In the genomic region with DNA sequence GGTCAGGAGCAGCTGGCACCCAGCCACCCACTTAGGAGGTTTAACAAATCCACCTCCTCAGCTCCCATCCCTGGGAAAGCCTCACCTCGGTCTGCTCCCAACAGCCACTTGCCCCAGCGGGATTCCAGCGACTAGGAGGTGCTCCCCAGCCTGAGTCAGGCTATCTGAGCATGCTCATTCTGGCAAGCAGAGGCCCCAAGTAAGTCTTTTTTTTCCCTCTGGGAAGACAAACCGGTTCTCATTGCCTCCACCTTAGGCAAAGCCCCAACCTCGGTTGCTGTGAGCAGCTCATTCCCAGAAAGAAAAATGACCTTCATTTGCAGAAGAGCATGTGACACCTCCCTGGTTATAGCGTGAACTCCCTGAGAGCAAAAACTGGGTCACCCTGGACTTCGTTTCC, we compare ENCODE assay signal across 21 mouse cellular contexts. TPM values are rescaled to one million over a fixed set of nuclear protein-coding genes. Genes with fewer than 3 reads are reported as not detected.
A peak's percentile ranks its signal among the peaks of the same experiment; 100 is the strongest.
DNase-seq lines count a peak whose midpoint lies in the region; ATAC-seq and TF ChIP-seq lines count a peak whose summit lies in the region.
"Had no signal": no experiment of that assay in that cellular context is flagged by ENCODE, and none has a peak within 500 bp of the region (broad histone marks: within the 10 kb centered on the region; RNA-seq: fewer than 3 reads in every experiment).

No protein-coding gene starts in this region.

- H3K4me2 ChIP-seq in embryonic facial prominence, embryonic 14.5 days (ENCODE audit: low read depth, low read length) = no peak overlapping the region
- no peak overlapping the region for H3K4me2 ChIP-seq in lung, postnatal 0 days (replicated peaks; ENCODE audit: low read depth, low read length)
- H3K4me2 ChIP-seq in stomach, postnatal 0 days (replicated peaks; ENCODE audit: low read depth) = no peak overlapping the region
- H3K4me2 ChIP-seq: forebrain, embryonic 13.5 days; heart, embryonic 11.5 days; liver, embryonic 11.5 days; midbrain, embryonic 13.5 days; neural tube, embryonic 15.5 days had no signal

- H3K36me3 ChIP-seq in embryonic facial prominence, embryonic 14.5 days (ENCODE audit: control insufficient read depth, insufficient read depth, low read length) = no peaks in the 10 kb centered on the region
- H3K36me3 ChIP-seq in embryonic facial prominence, embryonic 10.5 days (replicated peaks) = no peaks in the 10 kb centered on the region
- H3K36me3 ChIP-seq in lung, postnatal 0 days (ENCODE audit: insufficient read depth, low read length) = no peaks in the 10 kb centered on the region
- no peaks in the 10 kb centered on the region for H3K36me3 ChIP-seq in stomach, postnatal 0 days (ENCODE audit: control insufficient read depth, insufficient read depth, low read length)
- H3K36me3 ChIP-seq: G1E; midbrain, embryonic 13.5 days; neural tube, embryonic 15.5 days had no signal

- 26% methylated on average over 7 of the region's 7 CpGs for WGBS in embryonic facial prominence, embryonic 14.5 days
- 53% methylated on average over 7 of the region's 7 CpGs for WGBS in embryonic facial prominence, embryonic 10.5 days
- 39% methylated on average over 7 of the region's 7 CpGs for WGBS in lung, postnatal 0 days
- WGBS in stomach, postnatal 0 days = 36% methylated on average over 7 of the region's 7 CpGs

- no peaks in the 10 kb centered on the region for H3K9me3 ChIP-seq in embryonic facial prominence, embryonic 14.5 days (ENCODE audit: control insufficient read depth, low read length)
- H3K9me3 ChIP-seq in embryonic facial prominence, embryonic 10.5 days = no peaks in the 10 kb centered on the region
- H3K9me3 ChIP-seq in lung, postnatal 0 days (ENCODE audit: low read length) = no peaks in the 10 kb centered on the region
- no peaks in the 10 kb centered on the region for H3K9me3 ChIP-seq in stomach, postnatal 0 days (ENCODE audit: control insufficient read depth, low read length)
- H3K9me3 ChIP-seq: forebrain, embryonic 13.5 days; G1E; midbrain, embryonic 13.5 days; neural tube, embryonic 15.5 days had no signal

- H3K4me1 ChIP-seq in embryonic facial prominence, embryonic 14.5 days (ENCODE audit: control insufficient read depth, insufficient read depth, low read length) = peaks cover 18% of the 10 kb centered on the region
- H3K4me1 ChIP-seq in embryonic facial prominence, embryonic 10.5 days = peaks cover 45% of the 10 kb centered on the region
- peaks cover 7% of the 10 kb centered on the region for H3K4me1 ChIP-seq in lung, postnatal 0 days (ENCODE audit: insufficient read depth, low read depth, low read length)
- peaks cover 4% of the 10 kb centered on the region for H3K4me1 ChIP-seq in stomach, postnatal 0 days (replicated peaks; ENCODE audit: control insufficient read depth, insufficient read depth)

- peak overlapping the region; percentile 44; the same call in 1 of the 2 replicates for H3K27ac ChIP-seq in embryonic facial prominence, embryonic 14.5 days (replicated peaks; ENCODE audit: low read depth, low read length)
- H3K27ac ChIP-seq in embryonic facial prominence, embryonic 10.5 days (replicated peaks) = no peak overlapping the region
- no peak overlapping the region for H3K27ac ChIP-seq in lung, postnatal 0 days (ENCODE audit: low read length)
- peak overlapping the region; percentile 85 for H3K27ac ChIP-seq in stomach, postnatal 0 days (replicated peaks)
- H3K27ac ChIP-seq: forebrain, embryonic 13.5 days; midbrain, embryonic 13.5 days; neural tube, embryonic 15.5 days had no signal

- H3K9ac ChIP-seq in embryonic facial prominence, embryonic 14.5 days (ENCODE audit: low read depth, low read length) = no peak overlapping the region
- no peak overlapping the region for H3K9ac ChIP-seq in lung, postnatal 0 days (replicated peaks; ENCODE audit: low read depth)
- no peak overlapping the region for H3K9ac ChIP-seq in stomach, postnatal 0 days (ENCODE audit: low read length)
- H3K9ac ChIP-seq: forebrain, embryonic 13.5 days; midbrain, embryonic 13.5 days; neural tube, embryonic 15.5 days had no signal

- peak; percentile 72 for DNase-seq in embryonic facial prominence, embryonic 14.5 days (ENCODE audit: low spot score)
- no peak for DNase-seq in embryonic facial prominence, embryonic 10.5 days (ENCODE audit: low spot score)
- DNase-seq in kidney, postnatal 25 days = peak; percentile 36 to 62
- no peak for DNase-seq in kidney, postnatal 4 days
- peak; percentile 72 for DNase-seq in lung, postnatal 0 days (ENCODE audit: low spot score)
- DNase-seq in lung, postnatal 25 days (ENCODE audit: low spot score) = no peak
- DNase-seq in stomach, postnatal 0 days (ENCODE audit: low spot score) = peak; percentile 75
- no peak for DNase-seq in ovary, postnatal 10 days (ENCODE audit: low spot score)
- DNase-seq: cerebellum, postnatal 10 days; embryo, embryonic 11 days; heart, postnatal 14 days; right cerebral cortex, postnatal 4 days had no signal

- no peak for TF ChIP-seq CTCF in lung, postnatal 0 days (IDR thresholded peaks at IDR 0.05)
- TF ChIP-seq CTCF in stomach, postnatal 0 days (IDR thresholded peaks at IDR 0.05; ENCODE audit: low read depth) = no peak

- no peaks in the 10 kb centered on the region for H3K27me3 ChIP-seq in embryonic facial prominence, embryonic 14.5 days (replicated peaks; ENCODE audit: control insufficient read depth, insufficient read depth, low read length)
- peaks cover 32% of the 10 kb centered on the region for H3K27me3 ChIP-seq in embryonic facial prominence, embryonic 10.5 days (replicated peaks; ENCODE audit: low read depth, poor library complexity, severe bottlenecking)
- no peaks in the 10 kb centered on the region for H3K27me3 ChIP-seq in lung, postnatal 0 days (replicated peaks; ENCODE audit: insufficient read depth, low read length)
- no peaks in the 10 kb centered on the region for H3K27me3 ChIP-seq in stomach, postnatal 0 days (ENCODE audit: control insufficient read depth, insufficient read depth, low read length)
- H3K27me3 ChIP-seq: neural tube, embryonic 15.5 days had no signal

- H3K4me3 ChIP-seq in embryonic facial prominence, embryonic 14.5 days (ENCODE audit: low read depth, low read length) = no peak overlapping the region
- no peak overlapping the region for H3K4me3 ChIP-seq in embryonic facial prominence, embryonic 10.5 days
- H3K4me3 ChIP-seq in lung, postnatal 0 days (ENCODE audit: low read depth, low read length) = no peak overlapping the region
- H3K4me3 ChIP-seq in stomach, postnatal 0 days (ENCODE audit: low read depth, low read length) = no peak overlapping the region
- H3K4me3 ChIP-seq: forebrain, embryonic 13.5 days; midbrain, embryonic 13.5 days; myocyte; neural tube, embryonic 15.5 days had no signal

- ATAC-seq in embryonic facial prominence, embryonic 14.5 days (ENCODE audit: low read depth) = peak; percentile 53
- ATAC-seq in lung, postnatal 0 days = peak; percentile 60
- ATAC-seq in stomach, postnatal 0 days (ENCODE audit: low FRiP score, low TSS enrichment) = peak; percentile 81
- ATAC-seq: CD4-positive, CD25-positive, alpha-beta regulatory T cell, adult 4 months; forebrain, embryonic 13.5 days; hindbrain, embryonic 16.5 days; midbrain, embryonic 13.5 days had no signal

- no peak for TF ChIP-seq EP300 in lung, postnatal 0 days (IDR thresholded peaks at IDR 0.05)
- no peak for TF ChIP-seq EP300 in stomach, postnatal 0 days (optimal IDR thresholded peaks at IDR 0.05)

RNA-seq across cellular contexts. Expression of gene Ier5, which starts 29.7 kb away (rescaled TPM):
- 9.9 and 11.0 TPM in 2 replicates for polyA plus RNA-seq in embryonic facial prominence, embryonic 14.5 days (2014; fragmentation: Nextera tagmentation; extraction: Ambion mirVana)
- 4.4 TPM in 2 replicates for polyA plus RNA-seq in embryonic facial prominence, embryonic 10.5 days (2016; fragmentation: Nextera tagmentation; extraction: Ambion mirVana)
- polyA plus RNA-seq in lung, postnatal 0 days (2015; fragmentation: Nextera tagmentation; extraction: Ambion mirVana) = 10.9 and 15.3 TPM in 2 replicates
- 7.3 and 11.2 TPM in 2 replicates for polyA plus RNA-seq in stomach, postnatal 0 days (2015; fragmentation: Nextera tagmentation; extraction: Ambion mirVana)

Comparison
In these comparisons a context has a peak if more than half of its experiments do, and no peak if none do; other contexts are left out.
1. DNase-seq: peak in embryonic facial prominence, embryonic 14.5 days (single experiment), kidney, postnatal 25 days (2 of 2), lung, postnatal 0 days (single experiment) and stomach, postnatal 0 days (single experiment); none in embryonic facial prominence, embryonic 10.5 days (single experiment), kidney, postnatal 4 days (0 of 2), lung, postnatal 25 days (single experiment) and ovary, postnatal 10 days (single experiment).
2. H3K27ac ChIP-seq: peak in embryonic facial prominence, embryonic 14.5 days (single experiment) and stomach, postnatal 0 days (single experiment); none in embryonic facial prominence, embryonic 10.5 days (single experiment) and lung, postnatal 0 days (single experiment).
3. Peak in every context shown above with its lines, with median percentiles within 50 percentile points of each other: ATAC-seq.